Mouse (Mus musculus): Measurements from ENCODE around the gene Nrf1. TPM values are rescaled to one million over a fixed set of nuclear protein-coding genes. Genes with fewer than 3 reads are reported as not detected.

Gene Nrf1
- polyA plus RNA-seq, 3 experiments from 2014 or later = 87.3 to 91.7 (median 87.5) TPM

DNA sequence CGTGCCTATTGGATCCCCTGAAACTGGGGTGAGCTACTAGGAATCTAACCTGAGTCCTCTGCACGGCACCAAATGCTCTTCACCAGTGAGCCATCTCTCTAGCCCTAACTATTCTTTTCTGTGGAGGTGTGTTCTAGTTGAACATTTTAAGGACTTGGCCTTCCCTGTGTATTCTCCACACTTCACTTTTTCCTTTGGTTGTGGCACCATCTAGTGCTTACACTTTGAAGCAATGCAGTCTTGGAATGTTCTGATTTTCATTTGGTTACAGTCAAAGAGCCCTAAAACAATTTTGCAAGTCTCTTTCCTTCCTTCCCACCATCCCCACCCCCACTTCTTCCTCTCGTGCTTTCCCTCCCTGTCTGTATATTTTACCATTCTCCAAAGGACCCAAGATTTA is 33.6 kb downstream of the Nrf1 start:
- ATAC-seq = no peak

DNA sequence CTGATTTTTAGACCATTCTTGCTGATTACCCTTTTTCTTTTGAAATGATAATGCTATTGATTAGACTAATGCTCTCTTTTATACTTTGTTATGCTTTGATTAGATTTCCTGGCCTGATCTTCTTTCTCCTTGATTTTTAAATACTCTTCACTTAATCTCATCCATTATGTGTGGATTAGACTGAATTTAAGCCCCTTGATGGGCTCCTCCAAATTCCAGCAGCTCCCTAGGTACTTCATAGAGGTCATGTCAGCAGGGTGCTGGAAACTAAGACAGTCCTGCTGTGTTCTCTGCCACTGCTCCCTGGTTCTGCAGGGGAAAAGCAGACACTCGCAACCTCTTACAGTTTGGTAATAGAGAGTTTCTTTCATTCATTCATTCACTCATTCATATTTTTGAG is 35.5 kb downstream of the Nrf1 start:
- no peak for ATAC-seq

DNA sequence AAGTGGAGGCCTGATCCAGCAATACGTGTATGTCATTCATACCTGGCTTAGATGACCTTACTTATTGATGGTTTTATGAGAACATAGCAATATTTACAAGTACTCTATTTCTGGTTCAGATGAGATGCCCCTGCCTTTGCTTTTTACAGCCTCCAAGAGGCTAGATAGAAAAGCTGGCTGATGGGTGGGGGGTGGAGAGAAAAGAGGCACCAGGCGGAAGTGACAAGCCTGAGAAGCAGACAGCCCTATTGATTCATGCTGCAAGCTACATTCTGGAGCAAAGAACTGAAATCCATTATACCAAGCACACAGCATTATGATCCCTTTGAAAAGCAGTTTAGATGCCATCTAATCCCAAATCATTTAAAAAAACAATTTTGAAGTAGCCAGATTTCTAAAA is 37.6 kb downstream of the Nrf1 start:
- ATAC-seq = no peak

DNA sequence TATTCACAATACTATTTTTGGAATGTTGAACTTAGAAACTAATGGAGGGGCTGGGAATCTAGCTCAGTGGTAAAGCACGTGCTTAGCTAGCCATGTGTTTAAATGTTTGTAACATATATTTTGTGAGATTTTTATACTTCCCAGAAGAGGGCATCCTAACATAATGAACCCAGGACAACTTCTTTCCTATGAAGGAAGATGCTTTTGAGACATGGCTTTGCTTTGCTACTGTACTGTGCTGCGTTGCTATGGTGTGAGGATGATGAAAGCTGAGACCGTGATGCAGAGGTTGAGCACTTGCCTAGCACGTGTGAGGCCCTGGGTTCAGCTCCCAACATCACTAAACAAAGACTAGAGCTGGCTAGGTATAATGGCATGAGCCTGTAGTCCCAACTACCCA is 43.4 kb downstream of the Nrf1 start:
- ATAC-seq = no peak

DNA sequence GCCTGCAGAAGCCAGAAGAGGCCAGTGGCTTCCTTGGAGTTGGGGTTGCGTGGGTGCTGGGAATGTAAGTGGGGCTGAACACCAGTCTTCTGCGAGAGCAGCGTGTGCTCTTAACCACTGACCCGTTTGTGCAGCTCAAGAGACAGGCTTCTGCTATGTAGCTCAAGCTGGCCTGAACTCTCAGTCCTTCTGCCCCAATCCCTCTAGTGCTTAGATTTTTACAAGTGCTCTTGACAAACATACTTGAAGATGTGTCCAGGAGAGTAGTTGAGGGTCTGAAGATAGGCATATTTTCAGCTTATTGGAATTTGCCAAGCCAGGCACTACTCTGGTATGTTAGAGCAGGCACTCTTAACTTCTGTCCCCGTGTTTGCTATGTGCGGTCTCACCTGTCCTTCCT is 45.0 kb downstream of the Nrf1 start:
- ATAC-seq = no peak

DNA sequence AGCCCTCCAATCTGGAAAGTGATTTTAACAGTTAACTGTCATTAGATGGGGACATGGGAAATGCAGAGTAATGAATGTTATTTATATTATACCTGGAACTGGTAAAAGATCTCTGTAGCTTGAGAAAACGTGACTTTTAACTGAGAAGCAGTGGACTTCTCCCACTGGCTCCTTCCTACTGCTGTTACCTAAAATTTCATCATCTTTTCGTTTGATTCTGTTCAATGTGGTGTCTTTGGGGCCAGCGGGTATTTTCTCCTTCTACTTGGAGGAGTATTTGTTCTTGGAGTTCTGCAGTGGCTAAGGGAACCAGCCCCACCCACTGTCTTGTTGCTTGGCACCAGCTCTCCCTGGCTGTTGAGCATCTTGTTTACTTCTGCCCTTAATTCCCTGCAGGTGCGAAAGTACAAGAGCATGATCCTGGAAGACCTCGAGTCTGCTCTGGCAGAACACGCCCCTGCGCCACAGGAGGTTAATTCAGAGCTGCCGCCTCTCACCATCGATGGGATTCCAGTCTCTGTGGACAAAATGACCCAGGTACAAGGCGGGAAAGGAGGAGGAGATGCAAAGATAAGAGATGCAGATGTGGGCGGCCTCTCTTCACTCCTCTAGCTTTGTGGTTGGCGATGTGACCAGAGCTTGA is 54.1 kb downstream of the Nrf1 start:
- no peak for ATAC-seq

DNA sequence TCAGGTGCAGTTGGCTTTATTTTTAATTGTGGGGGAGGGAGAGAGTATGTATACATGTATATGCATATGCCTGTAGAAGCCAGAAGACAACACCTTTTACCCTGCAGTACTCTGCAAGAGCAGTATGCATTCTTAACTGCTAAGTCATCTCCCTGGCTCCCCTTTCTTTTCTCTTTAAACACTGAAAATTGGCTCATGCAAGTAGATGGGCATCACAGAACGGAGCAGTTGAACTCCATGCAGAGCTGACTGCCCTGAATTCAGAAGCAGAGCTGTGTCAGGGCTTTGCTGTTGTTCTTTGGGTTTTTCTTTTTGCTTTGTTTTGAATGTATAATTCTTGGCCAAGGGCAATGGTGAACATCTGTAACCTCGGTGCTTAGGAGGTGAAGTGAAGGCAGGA is 58.3 kb downstream of the Nrf1 start:
- no peak for ATAC-seq

GRCm38 (mm10) chr6:30107456-30107855 is 59.7 kb downstream of the Nrf1 start:
- ATAC-seq = no peak

DNA sequence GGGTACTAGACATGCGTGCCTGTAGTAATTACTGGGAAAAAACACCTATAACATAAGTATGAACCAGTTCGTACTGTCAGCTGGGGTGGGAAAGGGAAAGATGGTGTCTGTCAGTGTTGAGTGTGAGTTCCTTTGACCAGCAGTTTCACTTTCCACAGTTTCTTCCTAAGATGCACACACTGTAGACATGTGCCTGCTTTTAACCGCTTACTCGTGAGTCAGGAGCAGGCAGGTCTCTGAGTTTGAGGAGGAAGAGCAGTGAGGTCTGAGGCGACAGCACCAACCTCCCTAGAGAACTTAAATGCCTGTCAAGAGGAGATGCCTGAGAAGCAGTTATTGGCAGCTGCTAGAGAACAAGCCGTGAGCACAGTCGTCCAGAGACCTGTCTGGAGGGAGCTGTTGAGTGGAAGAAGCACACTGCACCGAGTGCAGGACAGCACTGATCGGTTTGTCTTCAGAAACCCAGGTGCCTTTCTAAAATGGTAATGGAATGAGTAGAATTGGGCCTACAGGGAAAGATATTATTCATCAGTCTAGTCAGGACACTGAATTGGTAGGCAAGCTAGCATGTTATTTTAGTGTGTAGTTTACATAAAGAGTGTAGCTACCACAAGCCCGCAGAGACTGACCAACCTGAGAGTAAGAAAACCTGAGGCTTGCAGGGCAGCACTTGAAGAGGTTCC is 62.2 kb downstream of the Nrf1 start:
- no peak for ATAC-seq

DNA sequence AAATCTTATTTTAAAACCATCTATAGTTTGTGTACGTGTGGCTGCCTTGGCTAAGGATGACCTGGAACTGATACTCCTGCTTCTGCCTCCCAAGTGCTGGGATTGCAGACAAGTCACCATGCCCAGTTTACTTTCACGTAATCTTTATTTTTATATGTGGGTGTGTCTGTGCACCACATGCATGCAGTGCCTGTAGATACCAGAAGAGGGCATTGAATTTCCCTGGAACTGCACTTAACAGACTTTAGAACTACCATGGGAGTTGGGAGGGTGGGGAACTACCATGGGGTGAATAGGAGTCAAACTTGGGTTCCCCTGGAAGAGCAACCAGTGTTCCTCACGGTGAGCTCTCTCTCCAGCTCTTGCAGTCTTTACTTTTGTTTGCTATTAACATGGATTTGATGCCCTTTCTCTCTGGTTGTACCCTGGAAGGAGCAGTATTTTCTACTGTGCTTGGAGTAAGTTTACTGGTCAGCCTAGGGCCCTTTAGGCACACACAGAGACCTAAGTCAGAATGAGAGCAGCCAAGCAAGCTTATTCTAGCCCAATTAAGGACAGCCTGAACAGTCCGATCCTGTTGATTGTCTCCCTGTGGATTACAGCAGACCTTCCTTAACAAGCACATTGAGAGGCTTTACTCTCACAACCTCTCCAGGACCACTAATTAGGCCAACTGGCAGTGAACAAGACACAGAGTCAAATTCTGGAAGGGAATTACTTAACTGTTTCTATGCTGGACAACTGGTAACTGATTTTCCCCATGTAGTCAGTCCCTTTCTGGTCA is 64.8 kb downstream of the Nrf1 start:
- ATAC-seq = no peak

GRCm38 (mm10) chr6:30114101-30114500 is 66.3 kb downstream of the Nrf1 start:
- ATAC-seq = no peak

GRCm38 (mm10) chr6:30121152-30121551 is 73.4 kb downstream of the Nrf1 start:
- ATAC-seq = no peak

DNA sequence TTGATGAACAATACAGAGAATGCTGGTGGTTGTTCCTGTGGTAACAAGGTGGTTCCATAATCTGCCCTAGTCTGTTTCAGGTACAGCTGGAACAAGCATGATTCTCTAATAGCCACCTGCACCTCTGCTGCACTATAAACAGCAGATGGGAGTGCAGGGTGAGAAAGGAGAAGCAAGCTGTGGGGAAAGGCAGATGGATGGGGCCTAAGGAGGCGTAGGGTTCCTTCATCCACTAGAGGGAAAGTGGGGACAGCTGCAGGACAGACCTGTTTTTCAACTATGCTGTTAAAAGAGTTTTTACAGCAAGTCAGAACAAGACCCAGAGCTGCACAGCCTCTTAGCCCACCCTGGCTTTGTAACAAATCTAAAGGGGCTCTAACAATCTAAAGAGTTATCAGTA is 73.8 kb downstream of the Nrf1 start:
- ATAC-seq = no peak

DNA sequence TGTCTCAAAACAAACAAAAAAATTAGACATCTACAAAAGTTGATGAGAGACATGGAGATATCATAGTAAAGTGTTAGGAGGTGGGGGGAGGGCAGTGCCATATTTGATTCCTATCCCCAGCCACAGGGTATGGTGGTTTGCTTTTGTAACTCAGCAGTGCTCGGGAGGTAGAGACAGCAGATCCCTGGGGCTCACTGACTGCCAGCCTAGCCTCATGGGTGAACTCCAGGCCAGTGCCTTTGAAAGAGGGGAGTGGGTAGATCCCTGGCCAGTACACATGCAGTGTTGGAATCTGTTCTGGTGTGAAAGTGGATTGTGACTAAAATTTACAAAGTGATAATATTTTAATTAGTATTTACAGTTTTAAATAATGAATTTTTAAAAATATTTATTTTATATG is 75.6 kb downstream of the Nrf1 start:
- no peak for ATAC-seq

DNA sequence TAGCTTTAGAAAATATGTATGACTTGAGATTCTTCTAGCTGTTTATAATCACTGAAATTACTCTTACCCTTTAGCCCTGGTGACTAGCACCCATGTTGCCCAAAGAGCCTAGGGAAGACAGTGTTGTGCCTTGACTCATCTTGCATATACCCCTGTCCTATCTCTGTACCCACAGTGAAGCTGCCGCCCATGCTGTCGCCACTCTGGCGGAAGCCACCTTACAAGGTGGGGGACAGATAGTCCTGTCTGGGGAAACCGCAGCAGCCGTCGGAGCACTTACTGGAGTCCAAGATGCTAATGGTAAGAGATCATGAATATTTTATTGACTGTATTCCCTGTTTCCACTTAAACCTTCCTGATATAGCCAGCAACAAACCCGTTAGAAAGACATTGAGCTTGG is 78.3 kb downstream of the Nrf1 start:
- ATAC-seq = no peak

DNA sequence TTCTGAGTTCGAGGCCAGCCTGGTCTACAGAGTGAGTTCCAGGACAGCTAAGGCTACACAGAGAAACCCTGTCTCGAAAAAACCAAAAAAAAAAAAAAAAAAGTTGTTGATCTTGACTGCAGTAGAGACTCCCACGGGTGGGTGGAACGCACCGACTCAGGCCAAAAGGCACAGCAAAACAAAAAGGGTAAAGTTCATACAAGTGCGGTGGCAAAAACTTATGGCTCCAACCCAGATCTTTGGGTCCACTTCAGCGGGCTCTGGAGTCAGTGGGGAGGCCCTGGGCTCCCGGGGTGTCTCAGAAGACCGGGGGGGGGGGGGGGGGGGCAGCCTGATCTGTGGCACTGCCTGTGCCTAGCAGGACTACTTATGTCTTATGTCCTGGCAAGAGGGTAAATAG is 79.0 kb downstream of the Nrf1 start:
- ATAC-seq = no peak

GRCm38 (mm10) chr6:30132399-30132798 is 84.6 kb downstream of the Nrf1 start:
- ATAC-seq = no peak

- ATAC-seq = no peak
These were observed 87.8 kb downstream of the Nrf1 start for GRCm38 (mm10) chr6:30135590-30135989.

DNA sequence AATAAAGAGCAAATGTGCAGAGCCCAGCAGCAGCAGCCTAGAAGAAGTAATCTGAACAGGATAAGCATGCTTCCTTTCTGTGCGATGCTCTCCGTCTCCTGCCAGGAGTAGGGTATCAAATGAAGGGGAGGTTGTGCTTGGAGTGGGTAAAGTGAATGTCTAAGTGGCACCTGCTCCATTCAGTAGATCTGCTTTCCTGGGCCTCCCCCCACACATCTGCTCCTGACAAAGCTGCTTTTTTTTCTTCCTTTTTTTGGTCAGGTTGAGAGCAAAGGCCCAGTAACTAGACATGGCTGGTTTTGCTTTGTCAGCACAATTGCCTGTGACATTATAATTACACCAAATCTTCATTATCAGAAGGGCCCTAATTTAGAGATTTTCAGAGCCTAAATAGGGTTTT is 89.4 kb downstream of the Nrf1 start:
- no peak for ATAC-seq

GRCm38 (mm10) chr6:30139329-30140045 is 91.7 kb downstream of the Nrf1 start:
- ATAC-seq = no peak

- ATAC-seq = no peak
These were observed 95.5 kb downstream of the Nrf1 start for GRCm38 (mm10) chr6:30143263-30143662.

DNA sequence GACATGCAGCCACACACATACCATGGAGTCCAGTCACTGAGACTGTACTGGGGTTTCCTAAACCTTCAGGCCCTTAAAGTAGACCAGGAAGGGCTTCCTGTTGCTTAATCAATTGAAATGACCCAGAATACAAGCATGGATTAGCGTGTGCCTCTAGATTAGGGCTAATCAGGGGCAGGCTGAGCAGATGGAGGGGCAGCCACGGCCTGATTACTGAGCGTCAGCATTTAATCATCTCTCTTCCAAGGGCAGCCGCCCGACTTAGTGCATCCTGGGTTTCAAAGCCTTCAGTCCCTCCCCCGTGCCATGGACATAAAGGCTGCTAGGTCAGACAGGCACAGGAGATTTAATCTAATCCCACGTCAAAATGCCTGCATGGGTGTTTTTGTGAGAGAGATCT is 99.3 kb downstream of the Nrf1 start:
- ATAC-seq = no peak

- ATAC-seq = no peak
These were observed 100.0 kb downstream of the Nrf1 start for GRCm38 (mm10) chr6:30147753-30148152.

All from inflammation-experienced regulatory T-cells, adult 6 months (primary cell).